Mouse (Mus musculus) liver, embryonic 13.5 days (tissue): ENCODE results near the gene Hs3st4. TPM values are rescaled to one million over a fixed set of nuclear protein-coding genes. Genes with fewer than 3 reads are reported as not detected.

Experiments used
- ATAC-seq: fragments of 200-750 bp; cut with Nextera tagmentation; 2 replicates; pipeline ENCODE4 v1.8.0; 2017; ENCODE audit warnings: low read depth, mild to moderate bottlenecking, moderate number of reproducible peaks, moderate library complexity
- DNase-seq: peaks from one replicate; pipeline ENCODE4 v3.0.0; 2022
- H3K27ac ChIP-seq: fragments of 300-500 bp; sonication (generic); 2 replicates; pipeline ENCODE4 v1.5.1; 2015; ENCODE audit warnings: moderate library complexity, mild to moderate bottlenecking, inconsistent platforms
- H3K27me3 ChIP-seq: fragments of 300-500 bp; sonication (generic); 2 replicates; pipeline ENCODE4 v1.6.1; 2015; ENCODE audit warnings: mild to moderate bottlenecking, inconsistent platforms
- H3K36me3 ChIP-seq: fragments of 300-500 bp; sonication (generic); 2 replicates; pipeline ENCODE4 v1.6.1; 2015; ENCODE audit warnings: mild to moderate bottlenecking, inconsistent platforms
- H3K4me1 ChIP-seq: fragments of 300-500 bp; sonication (generic); replicated peaks from 2 replicates; pipeline ENCODE4 v1.6.1; 2015; ENCODE audit warnings: inconsistent platforms
- H3K4me2 ChIP-seq: fragments of 300-500 bp; sonication (generic); 2 replicates; pipeline ENCODE4 v1.6.1; 2015; ENCODE audit warnings: inconsistent platforms, mild to moderate bottlenecking, moderate library complexity
- H3K4me3 ChIP-seq: fragments of 300-500 bp; sonication (generic); replicated peaks from 2 replicates; pipeline ENCODE4 v1.5.1; 2015; ENCODE audit warnings: mild to moderate bottlenecking, inconsistent platforms
- H3K9ac ChIP-seq: fragments of 300-500 bp; sonication (generic); 2 replicates; pipeline ENCODE4 v1.6.1; 2015; ENCODE audit warnings: mild to moderate bottlenecking, inconsistent platforms
- H3K9me3 ChIP-seq: fragments of 300-500 bp; sonication (generic); replicated peaks from 2 replicates; pipeline ENCODE4 v1.6.1; 2016; ENCODE audit warnings: inconsistent platforms
- WGBS: fragments of 180-500 bp; shearing (Covaris S2); methylation state at CpG from one replicate; pipeline ENCODE4 v1.1.7; 2015; ENCODE audit not compliant: insufficient replicate concordance; 5-methylcytosine and 5-hydroxymethylcytosine counted together
- polyA plus RNA-seq: library from polyadenylated mRNA; unstranded; fragments of >200 nt; fragmentation: Nextera tagmentation; extraction: Ambion mirVana; gene quantifications from 2 replicates; pipeline ENCODE4 v1.2.1, GENCODE M21; 2015

The Hs3st4 gene
- polyA plus RNA-seq, 1 experiment from 2014 or later, result not detected

DNA sequence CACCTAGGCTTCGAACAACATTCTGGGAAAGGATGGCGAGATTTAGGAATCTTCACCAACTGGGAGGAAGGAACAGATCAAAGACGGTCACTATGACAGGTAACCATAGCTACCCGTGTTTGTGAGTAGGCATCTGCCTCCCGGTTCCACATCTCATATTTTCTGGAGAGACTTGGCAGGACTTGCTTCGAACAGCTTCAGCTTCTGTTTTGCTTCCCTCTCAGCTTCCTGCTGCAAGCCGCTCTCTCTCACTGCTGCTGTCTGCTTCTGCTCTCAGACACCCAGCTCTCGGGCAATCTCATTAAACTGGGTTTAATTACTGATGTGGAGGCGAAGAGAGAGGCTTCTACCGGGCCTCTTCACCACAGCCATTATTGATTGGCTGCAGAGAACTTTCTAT, 237.9 kb downstream of the Hs3st4 start:
- 57% methylated on average over 10 of the region's 10 CpGs for WGBS
- Histone ChIP-seq H3K27me3 (no peaks in the 10 kb centered on the region), H3K4me2 (no peak overlapping the region), H3K36me3 (no peaks in the 10 kb centered on the region), H3K27ac (no peak overlapping the region), H3K4me3 (no peak overlapping the region), H3K9me3 (no peaks in the 10 kb centered on the region), H3K9ac (no peak overlapping the region), H3K4me1 (no peaks in the 10 kb centered on the region)
- ATAC-seq, result no peak
- no peak for DNase-seq

DNA sequence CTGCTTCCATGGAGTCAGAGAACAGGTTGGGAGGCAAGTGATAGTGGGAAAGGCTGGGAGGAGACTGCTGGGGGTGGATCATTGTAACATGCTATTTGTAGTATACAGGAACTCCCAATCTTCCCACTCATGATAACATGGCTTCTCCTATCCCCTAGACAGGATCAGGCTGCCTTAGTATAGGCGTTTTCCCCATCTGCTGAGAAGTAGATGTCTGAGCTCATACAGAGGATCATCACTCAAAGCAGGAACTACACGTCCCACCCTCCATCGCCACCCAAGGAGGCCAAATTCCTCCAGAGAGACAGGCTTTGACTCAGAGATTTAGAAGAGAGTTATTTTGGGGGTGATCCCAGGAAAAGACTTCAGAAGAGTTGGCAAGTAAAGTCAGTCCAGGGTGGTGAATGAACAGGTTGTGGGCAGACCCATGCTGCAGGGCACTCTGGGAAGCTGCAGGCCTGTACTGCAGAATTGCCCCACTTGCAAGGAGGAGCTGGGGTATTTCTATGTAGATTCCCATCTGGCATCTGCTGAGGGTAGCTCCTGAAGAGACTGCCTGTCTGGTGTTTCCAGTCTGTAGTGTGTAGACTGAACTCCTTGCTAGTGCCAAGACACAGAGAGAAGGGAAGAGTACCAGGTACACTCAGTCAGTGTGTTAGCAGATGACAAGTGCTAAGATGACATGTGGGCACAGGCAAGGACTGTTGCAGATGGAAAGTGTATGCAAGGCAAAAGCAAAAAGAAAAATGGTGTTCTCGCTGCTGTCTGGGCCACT, 255.4 kb downstream of the Hs3st4 start:
- DNase-seq (no peak), ATAC-seq (no peak)
- no peaks in the 10 kb centered on the region for H3K9me3 ChIP-seq
- H3K36me3 ChIP-seq, result no peaks in the 10 kb centered on the region
- no peaks in the 10 kb centered on the region for H3K27me3 ChIP-seq
- 62% methylated on average over 4 of the region's 4 CpGs for WGBS
- no peak overlapping the region for H3K9ac ChIP-seq
- no peak overlapping the region for H3K4me3 ChIP-seq
- H3K27ac ChIP-seq, result no peak overlapping the region
- no peak overlapping the region for H3K4me2 ChIP-seq
- H3K4me1 ChIP-seq, result no peaks in the 10 kb centered on the region

DNA sequence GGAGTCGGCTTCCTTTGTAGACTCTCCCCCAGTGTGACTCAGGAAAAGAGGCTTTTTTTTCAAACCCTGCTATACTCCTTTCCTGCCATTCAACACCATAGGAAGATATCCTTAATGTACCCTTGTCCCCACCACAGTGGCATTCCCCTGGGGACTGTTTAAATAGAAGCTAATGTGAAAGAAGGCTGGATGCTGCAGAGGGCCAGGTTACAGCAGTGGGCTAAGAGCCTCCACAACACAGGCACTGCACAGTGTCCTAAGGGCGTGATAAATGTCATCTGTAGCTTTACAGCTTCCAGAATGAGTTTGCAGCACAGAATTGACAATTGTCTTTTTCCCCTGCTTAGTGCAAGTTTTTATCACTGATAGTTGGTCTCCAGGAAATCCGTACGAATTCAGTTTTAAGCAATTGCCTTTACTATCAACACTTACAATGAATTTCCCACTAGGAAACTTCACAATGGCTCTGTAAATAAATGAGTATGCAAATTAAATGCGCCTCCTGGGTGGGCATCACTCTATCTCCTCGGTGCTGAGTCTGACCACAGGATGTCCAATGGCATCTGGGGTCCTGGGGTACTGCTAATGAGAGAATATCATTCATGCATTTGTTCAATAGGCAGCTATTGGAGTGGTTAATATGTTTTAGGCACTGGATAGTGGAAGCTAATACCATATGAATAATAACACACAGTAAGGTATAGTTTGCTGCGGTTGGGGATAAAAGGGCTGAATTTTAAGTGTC, 257.4 kb downstream of the Hs3st4 start:
- Histone ChIP-seq H3K4me2 (no peak overlapping the region), H3K9me3 (no peaks in the 10 kb centered on the region), H3K27me3 (no peaks in the 10 kb centered on the region), H3K4me1 (no peaks in the 10 kb centered on the region), H3K4me3 (no peak overlapping the region), H3K27ac (no peak overlapping the region), H3K9ac (no peak overlapping the region), H3K36me3 (no peaks in the 10 kb centered on the region)
- no peak for DNase-seq
- WGBS, result 30% methylated on average over 7 of the region's 7 CpGs
- no peak for ATAC-seq

DNA sequence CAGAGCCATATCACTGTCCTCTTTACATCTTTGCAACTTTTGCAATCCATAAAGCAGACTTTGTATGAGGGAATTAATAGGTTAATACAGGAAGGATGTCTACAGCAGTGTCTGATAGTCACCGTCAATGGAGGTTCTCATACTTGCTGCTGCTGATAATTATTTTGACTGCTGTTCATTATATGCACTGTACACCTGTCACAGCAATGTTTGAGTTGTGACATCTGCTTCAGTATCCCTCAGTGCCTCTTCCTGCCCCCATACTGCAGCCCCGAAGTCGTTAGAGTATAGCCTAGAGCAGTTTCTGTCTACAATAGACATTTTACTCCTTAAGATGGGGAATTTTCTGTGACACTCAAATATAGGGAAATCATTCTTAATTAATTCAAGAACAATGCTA, 267.2 kb downstream of the Hs3st4 start:
- H3K4me3 ChIP-seq, result no peak overlapping the region
- no peak overlapping the region for H3K27ac ChIP-seq
- H3K4me2 ChIP-seq, result no peak overlapping the region
- no peak overlapping the region for H3K9ac ChIP-seq
- ATAC-seq, result no peak
- no peaks in the 10 kb centered on the region for H3K36me3 ChIP-seq
- no peaks in the 10 kb centered on the region for H3K4me1 ChIP-seq
- 62% methylated on average over 3 of the region's 3 CpGs for WGBS
- DNase-seq, result no peak
- no peaks in the 10 kb centered on the region for H3K27me3 ChIP-seq
- no peaks in the 10 kb centered on the region; the same call in 1 of the 2 replicates for H3K9me3 ChIP-seq

DNA sequence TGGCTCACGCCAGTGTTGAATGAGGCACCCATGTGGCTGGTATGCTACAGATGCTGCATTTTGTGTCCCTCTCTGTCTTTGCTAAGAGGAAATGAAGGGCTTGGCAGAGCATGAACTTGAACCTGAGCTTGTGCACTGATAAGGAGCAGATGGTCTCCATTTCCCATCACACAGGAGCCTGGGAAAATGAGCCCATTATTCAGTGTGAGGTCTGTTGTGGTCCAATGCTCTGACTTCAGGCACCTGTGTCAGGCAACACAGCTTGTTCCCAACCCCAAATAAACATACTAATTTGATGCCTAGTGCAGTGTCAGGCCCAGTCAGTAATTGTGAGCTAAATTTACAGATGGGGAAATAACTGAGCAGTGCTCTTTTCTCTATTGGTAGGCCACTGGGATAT, 267.9 kb downstream of the Hs3st4 start:
- DNase-seq, result no peak
- Histone ChIP-seq H3K36me3 (no peaks in the 10 kb centered on the region), H3K9me3 (no peaks in the 10 kb centered on the region; the same call in 1 of the 2 replicates), H3K27me3 (no peaks in the 10 kb centered on the region), H3K4me2 (no peak overlapping the region), H3K4me3 (no peak overlapping the region), H3K9ac (no peak overlapping the region), H3K4me1 (no peaks in the 10 kb centered on the region), H3K27ac (no peak overlapping the region)
- 71% methylated on average over 1 of the region's 1 CpGs for WGBS
- no peak for ATAC-seq

DNA sequence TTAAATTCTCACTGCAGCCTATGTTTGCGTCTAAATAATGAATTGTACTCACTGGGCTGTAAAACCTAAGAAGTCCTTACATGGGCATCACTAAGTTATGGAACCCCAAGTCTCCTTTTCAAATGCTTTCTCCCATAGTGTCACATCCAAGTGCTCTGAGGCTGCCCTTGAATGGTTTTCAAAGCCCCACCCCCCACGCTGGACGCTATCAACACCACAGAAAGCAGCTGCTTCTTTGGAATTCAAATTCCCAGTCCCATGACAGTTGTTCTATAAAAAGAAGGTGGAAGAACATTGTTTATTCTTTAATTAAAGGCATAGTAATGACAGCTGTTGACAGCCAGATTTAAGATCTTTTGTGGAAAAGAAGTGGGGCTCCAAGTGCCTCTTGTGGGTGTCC, 275.8 kb downstream of the Hs3st4 start:
- ATAC-seq (no peak), DNase-seq (no peak)
- no peaks in the 10 kb centered on the region for H3K27me3 ChIP-seq
- no peaks in the 10 kb centered on the region for H3K9me3 ChIP-seq
- H3K4me2 ChIP-seq, result no peak overlapping the region
- H3K9ac ChIP-seq, result no peak overlapping the region
- WGBS, result 60% methylated on average over 3 of the region's 3 CpGs
- H3K36me3 ChIP-seq, result no peaks in the 10 kb centered on the region
- no peaks in the 10 kb centered on the region for H3K4me1 ChIP-seq
- H3K4me3 ChIP-seq, result no peak overlapping the region
- no peak overlapping the region for H3K27ac ChIP-seq

DNA sequence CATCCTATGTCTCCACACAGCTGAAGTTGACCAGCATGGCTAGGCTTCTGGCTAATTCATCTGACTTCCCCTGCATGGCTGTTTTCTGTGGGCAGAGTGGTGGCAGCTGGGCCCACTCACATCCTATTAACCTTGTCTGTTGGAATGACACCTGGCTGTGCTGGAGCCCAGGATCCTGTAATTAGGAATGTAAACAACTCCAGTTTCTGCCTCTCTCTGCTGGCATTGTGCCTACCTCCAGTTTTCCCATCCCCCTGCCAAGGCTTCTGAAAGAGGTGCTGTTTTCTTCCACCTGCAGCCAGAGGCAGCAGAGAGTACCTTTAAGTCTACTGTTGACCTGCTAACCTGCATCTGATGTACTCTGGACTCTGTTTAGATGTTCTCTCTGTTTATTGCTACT, 288.1 kb downstream of the Hs3st4 start:
- Histone ChIP-seq H3K4me2 (no peak overlapping the region), H3K27ac (no peak overlapping the region), H3K4me3 (no peak overlapping the region), H3K4me1 (no peaks in the 10 kb centered on the region), H3K9ac (no peak overlapping the region), H3K9me3 (no peaks in the 10 kb centered on the region), H3K27me3 (no peaks in the 10 kb centered on the region), H3K36me3 (no peaks in the 10 kb centered on the region)
- no peak for ATAC-seq
- DNase-seq, result no peak

DNA sequence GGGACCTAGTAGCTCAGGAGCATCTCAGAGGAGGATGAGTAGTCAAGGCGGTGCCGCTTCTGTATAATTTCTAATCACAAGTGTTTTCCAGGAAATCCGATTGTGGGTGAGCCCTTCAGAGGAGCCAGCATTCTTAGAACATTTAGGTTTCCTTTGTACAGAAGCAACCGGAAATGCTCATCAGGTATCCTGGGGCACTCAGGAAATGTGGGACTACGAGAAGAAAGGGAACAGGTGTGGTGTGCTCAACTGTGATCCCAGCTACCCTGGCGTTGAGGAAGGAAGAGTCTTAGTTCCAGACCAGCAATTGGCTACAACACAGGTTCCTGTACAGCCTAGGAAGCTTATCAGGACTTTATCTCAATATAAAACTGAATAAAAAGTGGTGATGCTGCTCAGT, 307.2 kb downstream of the Hs3st4 start:
- DNase-seq (no peak), ATAC-seq (no peak)
- H3K9me3 ChIP-seq, result no peaks in the 10 kb centered on the region

DNA sequence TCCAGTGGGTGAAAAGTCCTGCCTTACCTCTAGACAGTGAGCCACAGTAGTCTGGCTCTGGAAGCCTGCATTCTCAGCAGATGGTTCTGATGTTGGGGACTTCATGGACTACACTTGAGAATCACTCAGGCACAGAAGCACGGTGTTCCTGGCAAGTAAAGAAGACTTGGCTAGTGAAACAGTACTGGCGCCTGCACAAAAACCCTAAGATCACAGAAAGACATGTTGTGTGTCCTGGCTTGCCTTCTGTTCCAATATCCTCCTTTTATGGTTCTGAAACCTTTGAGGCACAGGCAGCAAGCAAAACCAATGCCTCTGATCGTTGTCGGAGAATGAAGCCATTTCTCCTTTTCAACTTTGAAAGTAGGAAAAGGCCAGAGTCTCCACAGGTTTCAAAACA, 336.8 kb downstream of the Hs3st4 start:
- H3K27ac ChIP-seq, result no peak overlapping the region
- no peaks in the 10 kb centered on the region for H3K4me1 ChIP-seq
- ATAC-seq, result no peak
- H3K27me3 ChIP-seq, result no peaks in the 10 kb centered on the region
- H3K36me3 ChIP-seq, result no peaks in the 10 kb centered on the region
- H3K4me3 ChIP-seq, result no peak overlapping the region
- no peak overlapping the region for H3K9ac ChIP-seq
- WGBS, result 74% methylated on average over 4 of the region's 4 CpGs
- no peaks in the 10 kb centered on the region for H3K9me3 ChIP-seq
- H3K4me2 ChIP-seq, result no peak overlapping the region
- DNase-seq, result no peak

More for the DNA sequence above, 307.2 kb downstream of the Hs3st4 start:
- H3K27me3 ChIP-seq, result no peaks in the 10 kb centered on the region
- H3K4me1 ChIP-seq, result no peaks in the 10 kb centered on the region
- H3K4me2 ChIP-seq, result no peak overlapping the region
- H3K27ac ChIP-seq, result no peak overlapping the region
- no peaks in the 10 kb centered on the region for H3K36me3 ChIP-seq
- WGBS, result 57% methylated on average over 6 of the region's 6 CpGs
- H3K9ac ChIP-seq, result no peak overlapping the region
- no peak overlapping the region for H3K4me3 ChIP-seq

DNA sequence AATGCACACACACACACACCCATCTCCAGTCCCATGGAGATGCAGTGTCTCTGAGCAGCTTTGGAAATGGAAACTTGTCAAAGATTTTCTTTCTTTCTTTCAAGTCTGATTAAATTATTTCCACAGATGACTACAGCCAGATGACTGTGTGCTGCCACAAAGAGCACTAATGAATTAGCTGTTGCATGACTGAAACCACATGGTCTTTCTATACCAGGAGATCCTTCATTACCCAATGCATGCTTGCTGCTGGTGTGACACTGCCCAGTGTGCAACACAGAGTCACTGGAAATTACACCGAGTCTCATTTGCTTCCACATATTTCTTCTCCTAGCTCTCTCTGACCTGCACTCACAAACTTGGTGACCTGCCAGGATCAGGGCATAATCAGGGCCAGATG, 353.0 kb downstream of the Hs3st4 start:
- 63% methylated on average over 1 of the region's 1 CpGs for WGBS
- Histone ChIP-seq H3K4me2 (no peak overlapping the region), H3K27me3 (no peaks in the 10 kb centered on the region), H3K36me3 (no peaks in the 10 kb centered on the region), H3K4me3 (no peak overlapping the region), H3K27ac (no peak overlapping the region), H3K4me1 (no peaks in the 10 kb centered on the region), H3K9ac (no peak overlapping the region), H3K9me3 (no peaks in the 10 kb centered on the region)
- DNase-seq, result no peak
- no peak for ATAC-seq

DNA sequence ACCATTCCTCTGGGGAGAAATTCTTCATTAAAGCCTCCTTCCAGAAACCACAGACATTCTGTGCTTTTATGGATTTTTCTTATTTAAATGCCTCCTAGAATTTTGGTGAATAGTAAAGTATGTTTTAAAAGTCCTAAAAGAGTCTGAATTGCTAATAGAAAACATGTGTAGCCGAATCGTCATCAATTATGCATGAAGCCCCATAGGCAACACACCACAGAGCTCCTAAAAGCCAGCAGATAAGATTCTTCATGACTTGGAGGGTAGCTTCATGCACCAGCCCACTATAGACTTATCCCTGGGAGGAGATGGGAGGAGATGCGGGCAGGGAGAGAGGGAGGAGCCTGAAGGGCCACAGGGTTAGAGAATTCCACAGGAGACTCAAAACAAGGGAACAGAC, 358.8 kb downstream of the Hs3st4 start:
- no peak overlapping the region for H3K4me3 ChIP-seq
- no peak overlapping the region for H3K4me2 ChIP-seq
- no peaks in the 10 kb centered on the region for H3K4me1 ChIP-seq
- no peaks in the 10 kb centered on the region for H3K9me3 ChIP-seq
- DNase-seq (no peak), ATAC-seq (no peak)
- no peak overlapping the region for H3K27ac ChIP-seq
- WGBS, result 63% methylated on average over 3 of the region's 3 CpGs
- H3K27me3 ChIP-seq, result no peaks in the 10 kb centered on the region
- H3K36me3 ChIP-seq, result no peaks in the 10 kb centered on the region
- no peak overlapping the region for H3K9ac ChIP-seq
